Mouse (Mus musculus) spleen, adult 2 months (tissue): ENCODE results near the gene Zfp42. TPM values are rescaled to one million over a fixed set of nuclear protein-coding genes. Genes with fewer than 3 reads are reported as not detected.
"Not testable (repeated sequence)": the region's sequence is repeated elsewhere in the genome, so short reads cannot be mapped to it uniquely, and the experiment has no call there.

Source experiments
- DNase-seq, 2 experiments: peaks; one replicate each; pipeline versions ENCODE4 v3.0.0 to v3.0.0-alpha.2; 2012 to 2021; ENCODE audit warnings: low spot score in 2 of 2, low read depth in 1 of 2
- H3K27ac ChIP-seq: fragments of 200-500 bp; 2 replicates; pipeline ENCODE4 v1.5.1; 2012; ENCODE audit warnings: low read length, inconsistent platforms; ENCODE audit not compliant: insufficient read depth
- H3K27me3 ChIP-seq: fragments of 200-500 bp; 2 replicates; pipeline ENCODE4 v1.6.1; 2012; ENCODE audit warnings: mild to moderate bottlenecking, moderate library complexity, low read length, inconsistent platforms; ENCODE audit not compliant: control insufficient read depth, insufficient read depth
- H3K36me3 ChIP-seq: fragments of 200-500 bp; 2 replicates; pipeline ENCODE4 v1.6.1; 2012; ENCODE audit warnings: mild to moderate bottlenecking, low read length, inconsistent platforms; ENCODE audit not compliant: control insufficient read depth, insufficient read depth
- H3K4me1 ChIP-seq: fragments of 200-500 bp; 2 replicates; pipeline ENCODE4 v1.6.1; 2011; ENCODE audit warnings: inconsistent platforms; ENCODE audit not compliant: control insufficient read depth, insufficient read depth, insufficient read length
- H3K4me3 ChIP-seq: fragments of 200-500 bp; 2 replicates; pipeline ENCODE4 v1.5.1; 2011; ENCODE audit warnings: mild to moderate bottlenecking, inconsistent platforms; ENCODE audit not compliant: insufficient read depth, insufficient read length; ENCODE audit errors: extremely low read depth
- CTCF ChIP-seq: fragments of 200-500 bp; IDR thresholded peaks from 2 replicates; pipeline ENCODE4 v1.5.1; 2011; ENCODE audit warnings: mild to moderate bottlenecking, inconsistent platforms; ENCODE audit not compliant: insufficient read depth, insufficient read length, insufficient replicate concordance; ENCODE audit errors: extremely low read depth
- POLR2A ChIP-seq: fragments of 200-500 bp; IDR thresholded peaks from 2 replicates; pipeline ENCODE4 v1.6.1; 2011; ENCODE audit warnings: low read depth, low read length, inconsistent platforms
- WGBS: fragments of 180-500 bp; shearing (Covaris S2); methylation state at CpG from one replicate; pipeline ENCODE4 v1.1.7; 2018; 5-methylcytosine and 5-hydroxymethylcytosine counted together
- polyA plus RNA-seq: library from polyadenylated mRNA; depleted of rRNA; stranded (reverse); fragments of >200 nt; gene quantifications from 2 replicates; pipeline ENCODE4 v1.2.3, GENCODE M21; 2012; rRNA removed

The Zfp42 gene
- polyA plus RNA-seq: not detected in 2 replicates

- 50% methylated on average over 14 of the region's 14 CpGs for WGBS
- no peaks in the 10 kb centered on the region for H3K36me3 ChIP-seq
- no peak for DNase-seq
- H3K27me3 ChIP-seq: no peaks in the 10 kb centered on the region
- no peak within 1 kb of the TSS for H3K27ac ChIP-seq
- TF ChIP-seq CTCF (no peak), POLR2A (no peak)
- no peak within 1 kb of the TSS for H3K4me3 ChIP-seq
- no peaks in the 10 kb centered on the region for H3K4me1 ChIP-seq
Observed at GRCm38 (mm10) chr8:43306896-43307295, at the start of gene Zfp42. Gene Zfp42 (minus strand): TSS chr8:43306980.

GRCm38 (mm10) chr8:43356069-43356770, 49.4 kb upstream of the Zfp42 start:
- no peaks in the 10 kb centered on the region for H3K36me3 ChIP-seq
- WGBS: 77% methylated on average over 12 of the region's 12 CpGs
- no peaks in the 10 kb centered on the region for H3K27me3 ChIP-seq
- no peak overlapping the region for H3K4me3 ChIP-seq
- no peak overlapping the region for H3K27ac ChIP-seq
- TF ChIP-seq CTCF (no peak), POLR2A (no peak)
- H3K4me1 ChIP-seq: no peaks in the 10 kb centered on the region
- no peak for DNase-seq

- not testable (repeated sequence) for H3K36me3 ChIP-seq, H3K4me3 ChIP-seq, H3K27me3 ChIP-seq, DNase-seq, H3K4me1 ChIP-seq, H3K27ac ChIP-seq
Observed at GRCm38 (mm10) chr8:43352241-43352640, 45.5 kb upstream of the Zfp42 start.

- Histone ChIP-seq H3K27me3 (no peaks in the 10 kb centered on the region), H3K4me3 (no peak overlapping the region), H3K4me1 (no peaks in the 10 kb centered on the region), H3K27ac (no peak overlapping the region), H3K36me3 (no peaks in the 10 kb centered on the region)
- 79% methylated on average over 5 of the region's 5 CpGs for WGBS
- TF ChIP-seq POLR2A (no peak), CTCF (no peak)
- no peak for DNase-seq
Observed at GRCm38 (mm10) chr8:43338555-43338954, 31.8 kb upstream of the Zfp42 start.

GRCm38 (mm10) chr8:43333465-43333864, 26.7 kb upstream of the Zfp42 start:
- no peaks in the 10 kb centered on the region for H3K36me3 ChIP-seq
- H3K27me3 ChIP-seq: no peaks in the 10 kb centered on the region
- H3K27ac ChIP-seq: no peak overlapping the region
- H3K4me3 ChIP-seq: no peak overlapping the region
- 63% methylated on average over 4 of the region's 4 CpGs for WGBS
- no peak for DNase-seq
- TF ChIP-seq POLR2A (no peak), CTCF (no peak)
- H3K4me1 ChIP-seq: no peaks in the 10 kb centered on the region

GRCm38 (mm10) chr8:43331657-43332056, 24.9 kb upstream of the Zfp42 start:
- no peak for DNase-seq
- Histone ChIP-seq H3K27me3 (no peaks in the 10 kb centered on the region), H3K4me3 (no peak overlapping the region), H3K27ac (no peak overlapping the region), H3K36me3 (no peaks in the 10 kb centered on the region), H3K4me1 (no peaks in the 10 kb centered on the region)
- no peak for TF ChIP-seq CTCF
- no peak for TF ChIP-seq POLR2A
- WGBS: 86% methylated on average over 7 of the region's 7 CpGs

- WGBS: 91% methylated on average over 21 of the region's 21 CpGs
- no peak for DNase-seq
- no peak overlapping the region for H3K27ac ChIP-seq
- H3K4me1 ChIP-seq: no peaks in the 10 kb centered on the region
- H3K4me3 ChIP-seq: no peak overlapping the region
- TF ChIP-seq CTCF (no peak), POLR2A (no peak)
- no peaks in the 10 kb centered on the region for H3K27me3 ChIP-seq
- no peaks in the 10 kb centered on the region for H3K36me3 ChIP-seq
Observed at GRCm38 (mm10) chr8:43329913-43330705, 23.3 kb upstream of the Zfp42 start.
